Mouse (Mus musculus): ENCODE data around the gene Gmfb. TPM values are rescaled to one million over a fixed set of nuclear protein-coding genes. Genes with fewer than 3 reads are reported as not detected.

The Gmfb gene
- total and polyA plus RNA-seq, 3 experiments, result 3.7 to 132 (median 85.9) TPM

Other genes starting within 250 kb of the Gmfb start
- gene Cdkn3, start 61.7 kb downstream of the Gmfb start, total RNA-seq (2021), result 1 to 10 TPM; 1.2 to 2.1 TPM
- 0.20 TPM in 1 of 2 replicates, not detected in the other for gene Cdkn3, start 61.7 kb downstream of the Gmfb start, polyA plus RNA-seq (2012; rRNA removed)
- 100 to 1,000 TPM; 116 to 121 TPM for gene Cnih1, start 33.8 kb downstream of the Gmfb start, total RNA-seq (2021)
- gene Cnih1, start 33.8 kb downstream of the Gmfb start, polyA plus RNA-seq (2012; rRNA removed), result 163 and 178 TPM in 2 replicates
- gene Cgrrf1, start 9.9 kb upstream of the Gmfb start, total RNA-seq (2021), result 10 to 100 TPM; 46.7 to 50.5 TPM
- 16.4 and 16.9 TPM in 2 replicates for gene Cgrrf1, start 9.9 kb upstream of the Gmfb start, polyA plus RNA-seq (2012; rRNA removed)
- 10 to 100 TPM; 22.9 to 24.4 TPM for gene Samd4, start 60.6 kb upstream of the Gmfb start, total RNA-seq (2021)
- gene Samd4, start 60.6 kb upstream of the Gmfb start, polyA plus RNA-seq (2012; rRNA removed), result 14.7 and 16.5 TPM in 2 replicates